Mouse (Mus musculus): ENCODE measurements around the gene Eme1.

- TF ChIP-seq CTCF (IDR thresholded peaks at IDR 0.05; ENCODE audit: low read depth, low read length) (no peak), TAL1 (conservative IDR thresholded peaks at IDR 0.05; ENCODE audit: low read depth, low read length) (no peak)
Measured at GRCm38 (mm10) chr11:94614603-94615002, 39.2 kb downstream of the Eme1 start.
